Mouse (Mus musculus): ENCODE results near the gene Asb6.

DNA sequence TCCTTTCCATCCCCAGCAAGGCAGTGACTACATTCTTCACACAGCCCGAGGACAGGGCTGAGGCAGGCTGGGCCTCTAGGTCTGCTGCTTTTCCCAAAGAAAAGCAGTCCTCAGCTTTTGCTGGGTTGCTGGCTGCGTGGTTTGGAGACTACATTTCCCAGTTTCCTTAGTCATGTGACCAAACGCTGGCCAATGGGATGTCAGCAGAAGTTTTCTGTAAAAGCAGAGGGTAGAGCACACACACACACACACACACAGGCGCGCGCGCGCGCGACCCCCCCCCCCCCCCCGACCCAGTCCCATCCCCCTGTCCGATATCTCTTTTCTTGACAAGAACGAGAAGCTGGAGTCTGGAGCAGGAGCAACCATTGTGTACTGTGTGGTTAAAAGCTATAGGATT is 46.8 kb downstream of the Asb6 start:
- TF ChIP-seq EP300 (IDR thresholded peaks at IDR 0.05; ENCODE audit: low read depth in 1 of 2, low read length in 2 of 2) (no peak), POLR2A (IDR thresholded peaks at IDR 0.05; ENCODE audit: control insufficient read depth in 1 of 2, insufficient read depth in 1 of 2, low read depth in 1 of 2, low read length in 2 of 2, poor library complexity in 1 of 2) (peak in 1 of 2 experiments; percentile 39; a peak in 1 of 4 replicates), USF1 (IDR thresholded peaks at IDR 0.05; ENCODE audit: low read depth, low read length) (peak; percentile 95), CTCF (IDR thresholded peaks at IDR 0.05 in 2 of 3, conservative IDR thresholded peaks at IDR 0.05 in 1 of 3; ENCODE audit: control insufficient read depth in 1 of 3, insufficient read depth in 1 of 3, low read depth in 2 of 3, low read length in 3 of 3, poor library complexity in 1 of 3, severe bottlenecking in 1 of 3) (no peak), E2F4 (IDR thresholded peaks at IDR 0.05; ENCODE audit: borderline replicate concordance, low read depth, low read length) (no peak), NELFE (IDR thresholded peaks at IDR 0.05; ENCODE audit: low read depth, low read length) (peak; percentile 21; the same call in 1 of the 2 replicates), ZNF384 (IDR thresholded peaks at IDR 0.05; ENCODE audit: low read depth, low read length) (no peak)
